Comparison of ENCODE assay signal across 31 mouse cellular contexts in genomic region chr17:23862926-23863325, GRCm38 (mm10). TPM values are rescaled to one million over a fixed set of nuclear protein-coding genes. Genes with fewer than 3 reads are reported as not detected.
A peak's percentile ranks its signal among the peaks of the same experiment; 100 is the strongest.
DNase-seq lines count a peak whose midpoint lies in the region.
"Had no signal": no experiment of that assay in that cellular context is flagged by ENCODE, and none has a peak within 500 bp of the region (broad histone marks: within the 10 kb centered on the region; RNA-seq: fewer than 3 reads in every experiment).

No protein-coding gene starts in this region.

- peak; percentile 68 for DNase-seq in adrenal gland, postnatal 10 days
- DNase-seq in adrenal gland, adult 2 months = no peak
- peak; percentile 28 for DNase-seq in adrenal gland, postnatal 25 days
- DNase-seq in adrenal gland, postnatal 4 days (ENCODE audit: low spot score in 2 of 2) = no peak
- peak; percentile 81 for DNase-seq in heart, adult 11 months
- DNase-seq in heart, adult 9 months (ENCODE audit: low spot score in 2 of 2) = no peak
- peak; percentile 50 for DNase-seq in adipocyte (ENCODE audit: low spot score)
- DNase-seq: B cell, adult 2 months; cerebellum, adult 11 months; cerebellum, adult 18-20 months; cerebellum, adult 8-10 months; cerebellum, adult 9-11 months; cerebellum, postnatal 36 days; embryo, embryonic 11 days had no signal

RNA-seq across cellular contexts. Expression of gene Prss21, which starts 4.9 kb away (rescaled TPM):
- total RNA-seq in adrenal gland, postnatal 10 days (2021) = not detected
- not detected for total RNA-seq in adrenal gland, adult 2 months (2021)
- not detected in 2 replicates for polyA plus RNA-seq in adrenal gland, adult 2 months (2012; rRNA removed)
- total RNA-seq in adrenal gland, postnatal 25 days (2021) = not detected in 2 replicates
- not detected for total RNA-seq in adrenal gland, postnatal 4 days (2021)
- total RNA-seq: adrenal gland, postnatal 36 days; CH12.LX; common myeloid progenitor, adult 5-6 weeks; G1E had no signal
- polyA plus RNA-seq: activated CD4-positive, CD25-positive, alpha-beta regulatory T cell, adult 4 months; brain, embryonic 14.5 days; CD4-positive, CD25-positive, alpha-beta regulatory T cell, adult 4 months; embryonic facial prominence, embryonic 11.5 days; embryonic facial prominence, embryonic 13.5 days; embryonic facial prominence, embryonic 15.5 days; erythroblast, embryonic 14.5 days; forebrain, embryonic 10.5 days; forebrain, embryonic 12.5 days; forebrain, embryonic 14.5 days; forebrain, embryonic 16.5 days; frontal cortex, adult 2 months; G1E; Patski had no signal

RNA-seq across cellular contexts. Expression of gene Dcpp1, which starts 17.8 kb away (rescaled TPM):
- total RNA-seq in adrenal gland, postnatal 10 days (2021) = not detected
- not detected for total RNA-seq in adrenal gland, adult 2 months (2021)
- polyA plus RNA-seq in adrenal gland, adult 2 months (2012; rRNA removed) = not detected in 2 replicates
- not detected in 2 replicates for total RNA-seq in adrenal gland, postnatal 25 days (2021)
- total RNA-seq in adrenal gland, postnatal 4 days (2021) = not detected
- total RNA-seq: adrenal gland, postnatal 36 days; CH12.LX; common myeloid progenitor, adult 5-6 weeks; G1E had no signal
- polyA plus RNA-seq: activated CD4-positive, CD25-positive, alpha-beta regulatory T cell, adult 4 months; brain, embryonic 14.5 days; CD4-positive, CD25-positive, alpha-beta regulatory T cell, adult 4 months; embryonic facial prominence, embryonic 11.5 days; embryonic facial prominence, embryonic 13.5 days; embryonic facial prominence, embryonic 15.5 days; erythroblast, embryonic 14.5 days; forebrain, embryonic 10.5 days; forebrain, embryonic 12.5 days; forebrain, embryonic 14.5 days; forebrain, embryonic 16.5 days; frontal cortex, adult 2 months; G1E; Patski had no signal

RNA-seq across cellular contexts. Expression of gene Dcpp2, which starts 17.8 kb away (rescaled TPM):
- total RNA-seq in adrenal gland, postnatal 10 days (2021) = not detected
- not detected for total RNA-seq in adrenal gland, adult 2 months (2021)
- polyA plus RNA-seq in adrenal gland, adult 2 months (2012; rRNA removed) = not detected in 2 replicates
- total RNA-seq in adrenal gland, postnatal 25 days (2021) = not detected in 2 replicates
- total RNA-seq in adrenal gland, postnatal 4 days (2021) = not detected
- total RNA-seq: adrenal gland, postnatal 36 days; CH12.LX; common myeloid progenitor, adult 5-6 weeks had no signal
- polyA plus RNA-seq: activated CD4-positive, CD25-positive, alpha-beta regulatory T cell, adult 4 months; brain, embryonic 14.5 days; CD4-positive, CD25-positive, alpha-beta regulatory T cell, adult 4 months; embryonic facial prominence, embryonic 11.5 days; embryonic facial prominence, embryonic 13.5 days; embryonic facial prominence, embryonic 15.5 days; erythroblast, embryonic 14.5 days; forebrain, embryonic 10.5 days; forebrain, embryonic 12.5 days; forebrain, embryonic 14.5 days; forebrain, embryonic 16.5 days; frontal cortex, adult 2 months; G1E; Patski had no signal

RNA-seq across cellular contexts. Expression of gene Prss41, which starts 19.0 kb away (rescaled TPM):
- under 1 TPM; 0.21 to 0.58 TPM for total RNA-seq in adrenal gland, postnatal 10 days (2021)
- total RNA-seq in adrenal gland, adult 2 months (2021) = under 1 TPM; 0.35 to 0.45 TPM
- polyA plus RNA-seq in adrenal gland, adult 2 months (2012; rRNA removed) = 0.28 and 0.90 TPM in 2 replicates
- 1.0 and 1.2 TPM in 2 replicates for total RNA-seq in adrenal gland, postnatal 25 days (2021)
- total RNA-seq in adrenal gland, postnatal 4 days (2021) = 1 to 10 TPM; 1.6 to 1.9 TPM
- total RNA-seq: common myeloid progenitor, adult 5-6 weeks; G1E had no signal
- polyA plus RNA-seq: G1E had no signal

RNA-seq across cellular contexts. Expression of gene Prss32, which starts 19.3 kb away (rescaled TPM):
- total RNA-seq in adrenal gland, postnatal 10 days (2021) = not detected
- not detected for total RNA-seq in adrenal gland, adult 2 months (2021)
- 0.06 TPM in 1 of 2 replicates, not detected in the other for polyA plus RNA-seq in adrenal gland, adult 2 months (2012; rRNA removed)
- total RNA-seq in adrenal gland, postnatal 25 days (2021) = not detected in 2 replicates
- total RNA-seq in adrenal gland, postnatal 4 days (2021) = not detected
- total RNA-seq: adrenal gland, postnatal 36 days; CH12.LX; common myeloid progenitor, adult 5-6 weeks had no signal
- polyA plus RNA-seq: CD4-positive, CD25-positive, alpha-beta regulatory T cell, adult 4 months; embryonic facial prominence, embryonic 11.5 days; embryonic facial prominence, embryonic 13.5 days; forebrain, embryonic 10.5 days; forebrain, embryonic 12.5 days; forebrain, embryonic 14.5 days; forebrain, embryonic 16.5 days; G1E had no signal

Comparison
In these comparisons a context has a peak if more than half of its experiments do, and no peak if none do; other contexts are left out.
1. DNase-seq: peak in adrenal gland, postnatal 10 days (single experiment), adrenal gland, postnatal 25 days (single experiment), heart, adult 11 months (single experiment) and adipocyte (single experiment); none in adrenal gland, adult 2 months (single experiment), adrenal gland, postnatal 4 days (0 of 2) and heart, adult 9 months (0 of 2).